Mouse (Mus musculus) erythroblast, embryonic 14.5 days (primary cell): Measurements from ENCODE around the gene Mpz.

Experiments
- GATA1 ChIP-seq: IDR thresholded peaks from 2 replicates; pipeline ENCODE4 v1.6.1; 2012; ENCODE audit warnings: low read length, inconsistent platforms, mixed read lengths
- TAL1 ChIP-seq: IDR thresholded peaks from 3 replicates; pipeline ENCODE4 v1.6.1; 2012; ENCODE audit warnings: low read length, inconsistent platforms, mixed read lengths

GRCm38 (mm10) chr1:171190832-171191231, 40.3 kb downstream of the Mpz start:
- TF ChIP-seq GATA1: no peak
- no peak for TF ChIP-seq TAL1
